Mouse (Mus musculus): ENCODE data around the gene Hmgcr. TPM values are rescaled to one million over a fixed set of nuclear protein-coding genes. Genes with fewer than 3 reads are reported as not detected.
"Not testable (repeated sequence)": the region's sequence is repeated elsewhere in the genome, so short reads cannot be mapped to it uniquely, and the experiment has no call there.

The Hmgcr gene
- polyA plus RNA-seq, 1 experiment: 128 TPM

DNA sequence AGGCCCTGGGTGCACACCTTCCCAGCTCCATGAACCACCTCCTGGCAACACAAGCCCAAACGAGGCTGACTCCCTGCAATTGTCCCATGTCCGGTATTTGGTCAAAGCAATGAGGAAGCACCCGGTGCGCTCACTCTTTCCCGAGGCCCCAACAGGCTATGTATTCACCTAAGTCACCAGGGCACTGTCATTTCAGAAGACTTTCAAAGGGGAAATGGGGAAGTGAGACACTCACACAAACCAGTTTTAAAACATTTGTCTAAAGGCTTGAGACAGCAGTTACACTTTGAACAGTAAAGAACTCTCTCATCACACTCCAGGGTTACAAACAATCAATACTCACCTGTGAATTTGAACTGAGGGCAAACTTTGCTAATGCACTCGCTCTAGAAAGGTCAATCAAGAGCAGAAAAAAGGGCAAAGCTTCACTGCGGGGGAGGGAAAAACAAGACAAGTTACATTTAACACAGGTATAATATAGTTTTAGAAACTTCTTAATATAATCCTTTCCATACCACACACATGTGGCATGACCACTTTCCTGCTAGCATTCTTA, 6.2 kb downstream of the Hmgcr start:
- DNase-seq (ENCODE audit: low read depth): no peak
- TF ChIP-seq POLR2A (IDR thresholded peaks at IDR 0.05; ENCODE audit: borderline replicate concordance, extremely low read depth, insufficient read depth, insufficient read length, poor library complexity, severe bottlenecking): no peak
- TF ChIP-seq CTCF (IDR thresholded peaks at IDR 0.05; ENCODE audit: borderline replicate concordance, extremely low read depth, insufficient read depth, insufficient read length): no peak

GRCm38 (mm10) chr13:96663120-96663519, 7.6 kb downstream of the Hmgcr start:
- not testable (repeated sequence) for DNase-seq (ENCODE audit: low read depth)

GRCm38 (mm10) chr13:96660095-96660860, 10.5 kb downstream of the Hmgcr start:
- TF ChIP-seq CTCF (IDR thresholded peaks at IDR 0.05; ENCODE audit: borderline replicate concordance, extremely low read depth, insufficient read depth, insufficient read length) (no peak), POLR2A (IDR thresholded peaks at IDR 0.05; ENCODE audit: borderline replicate concordance, extremely low read depth, insufficient read depth, insufficient read length, poor library complexity, severe bottlenecking) (no peak)
- DNase-seq (ENCODE audit: low read depth): peak; percentile 81

DNA sequence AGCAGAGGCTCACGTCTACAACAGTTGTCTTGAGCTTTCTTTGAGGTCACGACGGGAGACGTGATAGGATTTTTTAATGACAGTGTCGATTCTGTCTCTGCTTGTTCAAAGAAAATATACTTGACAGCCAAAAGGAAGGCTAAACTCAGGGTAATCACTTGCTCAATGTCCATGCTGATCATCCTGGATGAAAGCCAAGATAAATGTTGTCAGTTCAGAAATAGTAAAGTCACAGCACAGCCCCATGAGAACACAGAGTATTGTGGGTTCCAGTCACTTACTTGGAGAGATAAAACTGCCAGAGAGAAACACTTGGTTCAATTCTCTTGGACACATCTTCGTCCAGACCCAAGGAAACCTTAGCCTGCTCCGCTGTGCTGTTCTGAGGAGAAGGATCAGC, 11.8 kb downstream of the Hmgcr start:
- DNase-seq (ENCODE audit: low read depth): no peak
- TF ChIP-seq CTCF (IDR thresholded peaks at IDR 0.05; ENCODE audit: borderline replicate concordance, extremely low read depth, insufficient read depth, insufficient read length) (no peak), POLR2A (IDR thresholded peaks at IDR 0.05; ENCODE audit: borderline replicate concordance, extremely low read depth, insufficient read depth, insufficient read length, poor library complexity, severe bottlenecking) (no peak)

GRCm38 (mm10) chr13:96656673-96657072, 14.1 kb downstream of the Hmgcr start:
- no peak for TF ChIP-seq POLR2A (IDR thresholded peaks at IDR 0.05; ENCODE audit: borderline replicate concordance, extremely low read depth, insufficient read depth, insufficient read length, poor library complexity, severe bottlenecking)
- TF ChIP-seq CTCF (IDR thresholded peaks at IDR 0.05; ENCODE audit: borderline replicate concordance, extremely low read depth, insufficient read depth, insufficient read length): no peak
- DNase-seq (ENCODE audit: low read depth): no peak

DNA sequence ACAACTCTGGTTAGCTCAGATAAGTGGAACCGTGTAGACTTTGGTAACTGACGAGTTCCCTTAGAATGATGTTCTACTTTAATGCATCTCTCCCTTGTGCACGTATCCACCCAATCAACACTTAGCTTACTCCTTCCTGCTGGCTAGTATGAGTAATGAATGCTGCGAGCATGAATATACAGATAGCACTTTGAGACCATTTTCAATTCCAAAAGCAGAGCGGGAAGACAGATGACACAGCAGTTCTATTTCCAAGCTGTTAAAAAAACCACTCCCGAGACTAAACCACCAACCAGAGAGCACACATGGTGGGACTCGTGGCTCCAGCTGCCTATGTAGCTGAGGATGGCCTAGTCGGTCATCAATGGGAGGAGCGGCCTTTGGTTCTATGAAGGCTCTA, 17.7 kb downstream of the Hmgcr start:
- no peak for DNase-seq (ENCODE audit: low read depth)
- TF ChIP-seq CTCF (IDR thresholded peaks at IDR 0.05; ENCODE audit: borderline replicate concordance, extremely low read depth, insufficient read depth, insufficient read length) (no peak), POLR2A (IDR thresholded peaks at IDR 0.05; ENCODE audit: borderline replicate concordance, extremely low read depth, insufficient read depth, insufficient read length, poor library complexity, severe bottlenecking) (no peak)

- DNase-seq (ENCODE audit: low read depth): no peak
- no peak for TF ChIP-seq CTCF (IDR thresholded peaks at IDR 0.05; ENCODE audit: borderline replicate concordance, extremely low read depth, insufficient read depth, insufficient read length)
- no peak for TF ChIP-seq POLR2A (IDR thresholded peaks at IDR 0.05; ENCODE audit: borderline replicate concordance, extremely low read depth, insufficient read depth, insufficient read length, poor library complexity, severe bottlenecking)
Measured at GRCm38 (mm10) chr13:96645822-96646221, 24.9 kb downstream of the Hmgcr start.

DNA sequence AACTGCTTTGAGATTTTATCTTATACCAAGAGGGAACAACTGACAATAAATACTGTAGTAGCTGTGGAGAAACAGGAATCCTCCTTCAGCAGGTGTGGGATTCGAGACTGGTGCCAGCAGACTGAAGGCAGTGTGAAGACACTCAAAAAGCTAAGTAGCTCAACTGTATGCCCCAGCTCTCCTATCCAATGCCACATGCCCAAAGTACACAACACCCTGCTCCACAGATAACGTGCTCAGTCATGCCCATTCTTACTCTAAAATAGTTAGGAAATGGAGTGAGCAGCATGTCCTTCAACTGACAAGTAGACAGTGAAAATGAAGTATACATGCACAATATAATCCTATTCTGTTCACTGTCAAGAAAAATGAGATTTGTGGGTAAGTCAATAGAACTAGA, 26.6 kb downstream of the Hmgcr start:
- TF ChIP-seq CTCF (IDR thresholded peaks at IDR 0.05; ENCODE audit: borderline replicate concordance, extremely low read depth, insufficient read depth, insufficient read length): no peak
- no peak for TF ChIP-seq POLR2A (IDR thresholded peaks at IDR 0.05; ENCODE audit: borderline replicate concordance, extremely low read depth, insufficient read depth, insufficient read length, poor library complexity, severe bottlenecking)

GRCm38 (mm10) chr13:96630396-96630795, 40.3 kb downstream of the Hmgcr start:
- no peak for TF ChIP-seq CTCF (IDR thresholded peaks at IDR 0.05; ENCODE audit: borderline replicate concordance, extremely low read depth, insufficient read depth, insufficient read length)
- no peak for TF ChIP-seq POLR2A (IDR thresholded peaks at IDR 0.05; ENCODE audit: borderline replicate concordance, extremely low read depth, insufficient read depth, insufficient read length, poor library complexity, severe bottlenecking)
- DNase-seq (ENCODE audit: low read depth): no peak

More for the DNA sequence above, 26.6 kb downstream of the Hmgcr start:
- peak; percentile 47 for DNase-seq (ENCODE audit: low read depth)

DNA sequence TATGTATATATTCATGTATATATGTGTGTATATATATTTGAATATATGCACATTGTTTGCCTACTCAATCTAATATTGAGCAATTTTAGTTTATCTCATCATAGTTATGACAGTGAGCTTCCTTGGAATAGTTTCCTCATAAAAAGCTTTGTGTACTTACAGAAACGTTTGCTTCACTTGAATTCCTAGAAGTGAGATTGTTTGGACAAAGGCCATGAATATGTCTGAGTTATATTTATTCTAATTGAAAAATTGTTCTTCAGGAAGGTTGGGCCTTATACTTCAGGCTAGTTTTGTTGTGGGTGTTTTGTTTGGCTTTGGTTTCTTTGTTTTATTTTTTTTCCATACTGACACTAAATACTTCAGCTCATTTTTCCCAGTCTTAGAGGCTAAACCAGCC, 49.8 kb downstream of the Hmgcr start:
- TF ChIP-seq POLR2A (IDR thresholded peaks at IDR 0.05; ENCODE audit: borderline replicate concordance, extremely low read depth, insufficient read depth, insufficient read length, poor library complexity, severe bottlenecking) (no peak), CTCF (IDR thresholded peaks at IDR 0.05; ENCODE audit: borderline replicate concordance, extremely low read depth, insufficient read depth, insufficient read length) (no peak)
- DNase-seq (ENCODE audit: low read depth): no peak

DNA sequence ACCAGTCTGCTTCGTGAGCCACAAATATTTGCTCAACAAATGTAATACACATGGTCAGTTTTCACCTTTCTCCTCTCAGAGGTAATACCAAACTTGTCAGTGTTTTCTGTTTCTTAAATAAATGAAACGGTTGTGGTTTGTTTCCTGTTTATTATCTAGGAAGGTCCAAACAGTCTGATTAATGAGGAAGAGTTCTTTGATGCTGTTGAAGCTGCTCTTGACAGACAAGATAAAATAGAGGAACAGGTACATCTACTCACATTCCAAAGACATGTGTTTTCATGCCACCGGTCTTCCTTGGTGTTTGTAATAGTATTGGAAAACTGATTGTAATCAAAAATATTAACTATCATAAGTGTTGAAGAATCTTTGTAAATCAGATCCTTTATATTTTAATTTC, 56.1 kb downstream of the Hmgcr start:
- no peak for DNase-seq (ENCODE audit: low read depth)
- TF ChIP-seq POLR2A (IDR thresholded peaks at IDR 0.05; ENCODE audit: borderline replicate concordance, extremely low read depth, insufficient read depth, insufficient read length, poor library complexity, severe bottlenecking): no peak
- no peak for TF ChIP-seq CTCF (IDR thresholded peaks at IDR 0.05; ENCODE audit: borderline replicate concordance, extremely low read depth, insufficient read depth, insufficient read length)

DNA sequence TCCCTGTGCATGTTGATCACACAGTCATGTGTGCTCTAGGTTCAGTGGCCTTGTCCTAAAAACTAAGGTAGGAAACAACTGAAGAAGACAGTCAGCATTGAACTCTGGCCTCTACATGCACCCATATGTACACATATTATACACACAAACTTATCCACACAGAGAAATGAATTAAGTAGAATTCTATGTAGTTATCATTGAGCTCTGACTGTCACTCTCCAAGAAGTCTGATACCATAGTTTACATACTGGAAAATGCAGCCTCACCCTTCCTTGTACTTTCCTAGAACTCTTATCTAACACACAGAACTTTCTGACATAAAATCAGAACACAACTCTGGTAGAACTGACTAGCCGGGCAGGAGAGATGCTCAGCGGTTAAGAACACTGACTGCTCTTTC, 66.5 kb downstream of the Hmgcr start:
- no peak for TF ChIP-seq CTCF (IDR thresholded peaks at IDR 0.05; ENCODE audit: borderline replicate concordance, extremely low read depth, insufficient read depth, insufficient read length)
- no peak for TF ChIP-seq POLR2A (IDR thresholded peaks at IDR 0.05; ENCODE audit: borderline replicate concordance, extremely low read depth, insufficient read depth, insufficient read length, poor library complexity, severe bottlenecking)
- DNase-seq (ENCODE audit: low read depth): no peak

Measured in brain, embryonic 14.5 days (tissue).